Mouse (Mus musculus): ENCODE measurements around the gene Slc2a6. TPM values are rescaled to one million over a fixed set of nuclear protein-coding genes. Genes with fewer than 3 reads are reported as not detected.

Gene Slc2a6
- 18.4 and 23.1 TPM in 2 replicates for polyA plus RNA-seq (2012; ENCODE audit: low replicate concordance)

DNA sequence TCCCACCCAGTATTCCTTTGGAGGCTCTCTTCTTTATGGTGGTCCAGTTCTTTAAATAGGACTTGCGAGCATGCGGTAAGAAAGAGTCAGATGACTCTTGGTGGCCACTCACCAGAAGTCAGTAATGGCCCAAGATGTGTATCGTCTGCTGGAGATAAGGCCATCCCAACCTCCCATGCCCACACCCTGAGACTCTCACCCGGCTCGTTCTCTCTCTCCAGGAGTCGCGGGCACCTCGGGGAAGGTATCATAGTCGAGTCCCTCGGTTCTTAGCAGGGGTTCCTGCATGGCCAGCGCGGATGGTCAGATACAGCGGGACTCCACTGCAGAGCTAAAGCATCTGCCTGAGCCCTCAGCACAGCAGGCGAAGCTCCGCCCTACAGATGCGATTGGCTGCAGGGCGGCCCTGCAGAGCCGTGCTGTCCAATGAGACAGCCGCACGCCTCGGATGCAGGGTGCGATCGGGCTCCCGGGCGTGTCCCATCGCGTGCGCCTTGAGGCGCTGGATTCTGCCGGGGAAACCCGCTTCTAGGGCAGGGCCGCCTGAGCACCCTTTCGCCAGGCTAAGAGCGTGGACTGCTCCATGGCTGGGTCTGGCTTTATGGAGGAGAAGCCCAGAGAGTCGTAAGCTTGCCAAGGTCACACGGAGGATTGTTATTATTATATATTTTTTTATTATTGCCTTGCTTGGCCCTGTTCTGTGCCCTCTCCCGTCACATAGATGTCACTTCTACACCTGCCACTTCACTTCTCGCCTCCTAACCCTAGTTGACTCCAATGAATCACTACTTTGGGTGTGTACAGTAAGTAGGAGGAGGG lies at the start of gene Slc2a6:
Gene Slc2a6, minus strand, starts transcription at position 381 of the 819 bp plus-strand sequence.

DNA sequence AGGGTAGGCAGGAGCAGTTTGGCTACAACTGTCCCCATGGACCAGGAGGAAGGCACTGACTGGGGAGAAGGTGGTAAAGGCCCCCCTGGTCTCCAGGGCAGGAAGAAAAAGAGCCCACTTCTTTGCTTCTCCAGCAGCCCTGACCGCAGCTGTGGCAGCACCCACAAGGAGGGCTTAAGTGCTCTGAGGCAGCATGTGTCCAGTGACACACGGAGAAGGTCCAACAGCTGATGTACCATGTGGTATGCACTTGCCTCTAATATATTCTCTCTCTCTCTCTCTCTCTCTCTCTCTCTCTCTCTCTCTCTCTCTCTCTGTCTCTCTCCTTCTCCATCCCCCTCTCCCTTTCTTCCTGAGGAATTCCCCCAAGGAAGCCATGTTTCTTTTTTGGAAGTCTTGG lies 44.2 kb upstream of the Slc2a6 start, which contains the start of gene Mymk:
Gene Mymk, minus strand, starts transcription at position 202 of the 400 bp plus-strand sequence.

DNA sequence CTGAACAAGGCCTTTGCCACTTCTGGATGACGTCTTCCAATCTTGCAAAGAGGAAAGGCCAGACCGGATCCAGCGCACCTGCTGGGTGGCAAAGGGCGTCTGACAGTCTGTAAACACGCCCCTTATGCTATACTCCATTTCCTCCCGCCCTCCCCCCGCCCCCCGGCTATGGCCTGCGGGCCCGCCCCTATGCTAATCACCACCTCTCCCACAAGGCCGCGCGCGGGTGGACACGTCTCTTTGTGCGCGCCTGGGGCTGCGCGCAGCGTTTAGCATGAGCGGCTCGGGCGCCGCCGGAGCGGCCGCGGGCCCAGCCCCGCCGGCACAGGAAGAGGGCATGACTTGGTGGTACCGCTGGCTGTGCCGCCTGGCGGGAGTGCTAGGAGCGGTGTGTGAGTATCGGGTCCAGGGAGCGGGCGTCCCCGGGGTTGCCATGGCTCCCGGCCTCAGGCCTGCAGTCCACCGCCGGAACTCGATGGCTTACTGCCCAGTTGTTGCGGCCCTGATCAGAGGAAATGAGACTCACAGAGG lies 18.0 kb downstream of the Slc2a6 start, which contains the start of gene Cacfd1:
Gene Cacfd1, plus strand, starts transcription at position 213 of the 531 bp plus-strand sequence.

DNA sequence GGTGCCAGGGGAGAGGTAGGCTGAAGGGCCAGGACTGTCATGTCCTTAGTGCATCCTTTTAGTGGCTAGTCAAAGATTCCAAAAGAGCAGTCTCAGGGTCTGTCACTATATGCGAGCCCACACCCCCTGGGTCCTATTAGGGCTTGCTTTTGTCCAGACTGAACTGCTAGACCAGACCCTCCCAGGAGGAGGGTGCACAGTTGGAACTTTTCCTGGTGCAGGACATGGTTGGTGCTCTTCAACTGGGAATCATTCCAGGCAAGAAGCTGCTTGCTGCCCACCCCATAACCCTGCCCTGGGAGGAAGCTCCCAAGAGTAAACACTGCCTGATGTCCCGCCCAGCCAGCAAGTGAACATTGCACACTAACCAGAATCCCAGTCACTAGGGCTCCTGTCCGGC lies 54.7 kb downstream of the Slc2a6 start, which contains the start of gene Adamts13:
Gene Adamts13, plus strand, starts transcription at position 301 of the 400 bp plus-strand sequence.

Other genes starting within 250 kb of the Slc2a6 start
- not detected in 2 replicates for gene Abo, start 163.0 kb downstream of the Slc2a6 start, polyA plus RNA-seq (2012; ENCODE audit: low replicate concordance)
- 17.3 and 24.2 TPM in 2 replicates for gene Surf6, start 125.1 kb downstream of the Slc2a6 start, polyA plus RNA-seq (2012; ENCODE audit: low replicate concordance)
- gene Med22, start 117.3 kb downstream of the Slc2a6 start, polyA plus RNA-seq (2012; ENCODE audit: low replicate concordance) = 30.0 and 42.0 TPM in 2 replicates
- 1,773 and 2,822 TPM in 2 replicates for gene Rpl7a, start 117.2 kb downstream of the Slc2a6 start, polyA plus RNA-seq (2012; ENCODE audit: low replicate concordance)
- gene Surf2, start 111.6 kb downstream of the Slc2a6 start, polyA plus RNA-seq (2012; ENCODE audit: low replicate concordance) = 3.5 and 9.7 TPM in 2 replicates
- gene Surf1, start 111.5 kb downstream of the Slc2a6 start, polyA plus RNA-seq (2012; ENCODE audit: low replicate concordance) = 16.2 and 34.5 TPM in 2 replicates
- gene Surf4, start 94.1 kb downstream of the Slc2a6 start, polyA plus RNA-seq (2012; ENCODE audit: low replicate concordance) = 81.8 and 126 TPM in 2 replicates
- gene Stkld1, start 94.0 kb downstream of the Slc2a6 start, polyA plus RNA-seq (2012; ENCODE audit: low replicate concordance) = 0.08 and 0.20 TPM in 2 replicates
- 114 and 123 TPM in 2 replicates for gene Rexo4, start 63.6 kb downstream of the Slc2a6 start, polyA plus RNA-seq (2012; ENCODE audit: low replicate concordance)
- gene Adamts13, start 54.6 kb downstream of the Slc2a6 start, polyA plus RNA-seq (2012; ENCODE audit: low replicate concordance) = 0.13 and 0.31 TPM in 2 replicates
- 13.2 and 37.1 TPM in 2 replicates for gene Cacfd1, start 18.1 kb downstream of the Slc2a6 start, polyA plus RNA-seq (2012; ENCODE audit: low replicate concordance)
- gene Mymk, start 44.2 kb upstream of the Slc2a6 start, polyA plus RNA-seq (2012; ENCODE audit: low replicate concordance) = not detected in 2 replicates
- 0.08 and 1.0 TPM in 2 replicates for gene Adamtsl2, start 51.4 kb upstream of the Slc2a6 start, polyA plus RNA-seq (2012; ENCODE audit: low replicate concordance)
- 0.07 TPM in 1 of 2 replicates, not detected in the other for gene Fam163b, start 114.5 kb upstream of the Slc2a6 start, polyA plus RNA-seq (2012; ENCODE audit: low replicate concordance)
- not detected in 2 replicates for gene Dbh, start 137.2 kb upstream of the Slc2a6 start, polyA plus RNA-seq (2012; ENCODE audit: low replicate concordance)
- gene Sardh, start 220.3 kb upstream of the Slc2a6 start, polyA plus RNA-seq (2012; ENCODE audit: low replicate concordance) = 1.1 and 2.1 TPM in 2 replicates